Mouse (Mus musculus) cortical plate, adult 2 months (tissue): Measurements from ENCODE around the gene Wars.

Experiments
- CTCF ChIP-seq: fragments of 200-500 bp; IDR thresholded peaks from 2 replicates; pipeline ENCODE4 v1.5.1; 2011; ENCODE audit warnings: mild to moderate bottlenecking, control low read depth, low read length; ENCODE audit not compliant: insufficient read depth; ENCODE audit errors: extremely low read depth
- POLR2A ChIP-seq: fragments of 200-500 bp; IDR thresholded peaks from 2 replicates; pipeline ENCODE4 v1.6.1; 2011; ENCODE audit warnings: mild to moderate bottlenecking, low read length, control low read depth; ENCODE audit not compliant: insufficient read depth; ENCODE audit errors: extremely low read depth

DNA sequence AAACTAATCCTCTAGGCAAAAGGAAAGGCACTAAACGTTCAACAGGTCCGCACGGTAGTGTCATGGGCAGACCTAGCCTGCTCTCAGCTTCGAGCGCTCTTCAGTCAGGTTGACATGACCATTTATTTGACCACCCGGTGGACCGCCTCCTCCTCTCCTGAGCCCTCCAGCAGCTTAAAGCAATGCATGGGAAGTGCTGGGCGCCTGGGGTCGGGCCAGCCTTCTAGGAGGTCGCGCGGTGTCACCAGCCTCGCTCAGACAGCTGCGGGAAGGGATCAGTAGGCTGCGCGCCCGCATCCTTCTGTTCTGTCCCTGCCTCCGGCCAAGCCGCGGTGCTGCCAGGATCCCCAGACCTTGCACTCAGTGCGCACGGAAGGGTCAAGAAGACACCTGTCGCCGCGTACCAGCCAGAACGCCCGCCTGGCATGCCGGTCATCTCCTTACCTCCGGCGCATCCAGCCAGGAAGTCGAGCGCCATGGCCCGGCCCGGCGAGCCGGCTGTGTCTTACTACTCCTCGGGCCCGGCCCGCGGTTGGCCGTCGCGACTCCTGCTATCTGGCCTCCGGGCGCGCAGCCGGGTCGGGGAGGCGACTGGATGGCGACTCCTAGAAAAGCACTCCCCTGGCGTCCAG is 58.6 kb downstream of the Wars start:
- TF ChIP-seq POLR2A (no peak), CTCF (no peak)
